Mouse (Mus musculus) G1E (cell line): ENCODE data around the gene Ppm1e. TPM values are rescaled to one million over a fixed set of nuclear protein-coding genes. Genes with fewer than 3 reads are reported as not detected.

Experiments used
- ATAC-seq: 2 replicates; pipeline ENCODE4 v1.8.0; 2016; ENCODE audit warnings: mild to moderate bottlenecking; ENCODE audit not compliant: insufficient number of reproducible peaks, poor library complexity, low FRiP score, severe bottlenecking; ENCODE audit errors: extremely low read depth
- DNase-seq: peaks from one replicate; pipeline ENCODE4 v3.0.0; 2012; ENCODE audit warnings: low spot score
- H3K27me3 ChIP-seq: 2 replicates; pipeline ENCODE4 v1.6.1; 2012; ENCODE audit warnings: mild to moderate bottlenecking, low read length, inconsistent platforms; ENCODE audit not compliant: insufficient read depth
- H3K36me3 ChIP-seq: replicated peaks from 2 replicates; pipeline ENCODE3; 2012; ENCODE audit warnings: mild to moderate bottlenecking, inconsistent platforms
- H3K4me1 ChIP-seq: 2 replicates; pipeline ENCODE4 v1.6.1; 2012; ENCODE audit warnings: low read depth, low read length, inconsistent platforms, mixed read lengths; ENCODE audit not compliant: insufficient read depth
- H3K4me3 ChIP-seq: 2 replicates; pipeline ENCODE4 v1.5.1; 2012; ENCODE audit warnings: low read depth, mild to moderate bottlenecking, inconsistent platforms, low read length, moderate library complexity, mixed read lengths
- H3K9me3 ChIP-seq: replicated peaks from 2 replicates; pipeline ENCODE4 v1.6.1; 2012; ENCODE audit warnings: inconsistent platforms
- CTCF ChIP-seq: IDR thresholded peaks from 2 replicates; pipeline ENCODE4 v1.5.1; 2012; ENCODE audit warnings: low read depth, low read length, inconsistent platforms, mixed read lengths
- GATA1 ChIP-seq: IDR thresholded peaks from 2 replicates; pipeline ENCODE4 v1.6.1; 2012; ENCODE audit warnings: borderline replicate concordance, low read length, inconsistent platforms, mixed read lengths
- GATA2 ChIP-seq: IDR thresholded peaks from 2 replicates; pipeline ENCODE4 v1.6.1; 2012; ENCODE audit warnings: low read depth, low read length, inconsistent platforms, borderline replicate concordance
- POLR2AphosphoS5 ChIP-seq: IDR thresholded peaks from 2 replicates; pipeline ENCODE4 v1.6.1; 2012; ENCODE audit warnings: low read depth, low read length, inconsistent platforms; ENCODE audit not compliant: insufficient replicate concordance
- TAL1 ChIP-seq: conservative IDR thresholded peaks from 2 replicates; pipeline ENCODE4 v1.6.1; 2012; ENCODE audit warnings: low read depth, low read length, inconsistent platforms, mixed read lengths
- polyA plus RNA-seq: library from polyadenylated mRNA; stranded (reverse); fragments of >175 nt; gene quantifications from 2 replicates; pipeline ENCODE4 v1.2.3, GENCODE M21; 2012
- total RNA-seq, 2 experiments: library from RNA; stranded (forward) in 1 of 2; stranded (reverse) in 1 of 2; fragments of 200-1000 nt in 1 of 2; fragments of >200 nt in 1 of 2; fragmentation: Nextera tagmentation in 1 of 2; gene quantifications; 2 replicates each; pipeline ENCODE4 v1.2.3; 2014 to 2017

Ppm1e gene
- total and polyA plus RNA-seq, 3 experiments, result 0.82 TPM; not detected in 2

- ATAC-seq, result no peak
- TF ChIP-seq CTCF (no peak), GATA1 (no peak), TAL1 (no peak), POLR2AphosphoS5 (no peak)
- no peak overlapping the region for H3K4me3 ChIP-seq
- no peak for DNase-seq
- H3K27me3 ChIP-seq, result no peaks in the 10 kb centered on the region
- no peaks in the 10 kb centered on the region for H3K4me1 ChIP-seq
- H3K9me3 ChIP-seq, result no peaks in the 10 kb centered on the region
- peaks cover 51% of the 10 kb centered on the region for H3K36me3 ChIP-seq
Measured at GRCm38 (mm10) chr11:87240833-87241215, 118.0 kb downstream of the Ppm1e start.

DNA sequence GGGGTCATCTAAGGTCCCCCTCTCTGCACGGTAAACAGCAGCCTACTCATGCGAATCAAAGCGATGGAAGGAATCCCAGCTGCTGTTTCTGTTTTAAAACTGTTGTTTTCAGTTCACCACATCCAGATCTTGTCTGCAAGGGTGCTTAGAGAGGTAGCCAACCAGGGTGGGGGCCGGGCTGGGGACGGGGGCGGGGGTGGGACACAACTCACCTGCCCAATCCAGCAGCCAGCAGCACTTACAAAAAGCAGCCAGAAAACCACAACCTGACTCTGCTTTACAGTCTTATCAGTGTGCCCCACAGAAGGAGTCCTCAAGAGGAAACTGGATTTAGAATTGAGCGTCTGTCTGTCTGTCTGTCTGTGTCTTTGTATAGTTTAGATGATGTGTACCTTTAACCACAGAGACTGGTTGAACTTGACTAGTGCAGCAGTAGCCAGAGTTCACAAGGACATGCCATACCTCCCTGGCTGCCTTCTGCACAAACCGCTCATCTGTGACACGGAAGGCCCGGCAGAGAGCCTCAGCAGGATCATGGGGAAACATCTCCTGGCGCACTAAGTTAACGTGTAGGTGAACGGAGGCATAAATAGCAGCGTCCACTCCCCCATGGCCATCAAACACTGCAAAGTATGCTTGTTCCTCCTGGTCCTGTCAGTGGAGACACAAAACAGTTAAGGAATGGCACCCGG lies 118.5 kb downstream of the Ppm1e start:
- H3K36me3 ChIP-seq, result peaks cover 54% of the 10 kb centered on the region
- DNase-seq, result no peak
- H3K4me3 ChIP-seq, result no peak overlapping the region
- no peaks in the 10 kb centered on the region for H3K4me1 ChIP-seq
- H3K9me3 ChIP-seq, result no peaks in the 10 kb centered on the region
- no peak for ATAC-seq
- H3K27me3 ChIP-seq, result no peaks in the 10 kb centered on the region
- TF ChIP-seq TAL1 (no peak), GATA1 (no peak), GATA2 (no peak), POLR2AphosphoS5 (no peak)

DNA sequence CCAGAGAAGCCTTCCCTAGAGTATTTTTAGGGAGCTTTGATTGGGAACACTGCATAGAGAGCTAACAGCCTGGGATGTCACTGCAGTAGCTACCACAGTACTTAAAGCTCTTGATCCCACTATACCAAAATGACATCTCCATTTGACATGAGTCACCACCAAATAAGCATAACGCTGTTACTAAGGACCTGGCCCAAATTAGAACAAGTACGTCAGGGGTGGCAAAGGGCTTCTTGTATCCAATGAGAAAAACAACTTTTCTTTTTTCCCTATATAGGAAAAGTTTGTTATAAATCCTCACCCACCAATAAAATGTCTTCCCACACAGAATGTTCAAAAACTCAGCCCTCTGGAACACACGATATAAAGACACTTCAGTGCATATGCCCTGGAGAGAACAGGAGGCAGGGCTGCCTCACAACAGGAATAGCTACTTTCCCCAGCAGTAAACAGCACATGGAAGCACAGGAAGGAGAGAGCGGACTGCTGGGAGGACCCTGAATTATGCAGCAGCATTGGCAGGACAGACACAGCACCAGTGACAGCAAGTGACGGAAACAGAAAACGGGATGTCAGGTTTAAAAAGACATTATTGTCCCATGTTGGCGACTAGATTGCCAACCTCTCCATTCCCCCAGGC lies 119.8 kb downstream of the Ppm1e start:
- TF ChIP-seq GATA2 (no peak), CTCF (no peak), GATA1 (no peak), TAL1 (no peak), POLR2AphosphoS5 (no peak)

GRCm38 (mm10) chr11:87235486-87235872 lies 123.3 kb downstream of the Ppm1e start:
- no peaks in the 10 kb centered on the region for H3K4me1 ChIP-seq
- H3K36me3 ChIP-seq, result peaks cover 77% of the 10 kb centered on the region
- ATAC-seq, result no peak
- H3K27me3 ChIP-seq, result no peaks in the 10 kb centered on the region
- H3K9me3 ChIP-seq, result no peaks in the 10 kb centered on the region
- no peak for TF ChIP-seq POLR2AphosphoS5
- no peak for TF ChIP-seq GATA1
- no peak for TF ChIP-seq TAL1
- TF ChIP-seq GATA2, result no peak
- TF ChIP-seq CTCF, result no peak
- DNase-seq, result no peak
- H3K4me3 ChIP-seq, result no peak overlapping the region

More for the DNA sequence above, 119.8 kb downstream of the Ppm1e start:
- Histone ChIP-seq H3K36me3 (peaks cover 60% of the 10 kb centered on the region), H3K4me1 (no peaks in the 10 kb centered on the region), H3K9me3 (no peaks in the 10 kb centered on the region), H3K27me3 (no peaks in the 10 kb centered on the region), H3K4me3 (no peak overlapping the region)
- ATAC-seq, result no peak
- DNase-seq, result no peak

- no peaks in the 10 kb centered on the region for H3K9me3 ChIP-seq
- no peak for ATAC-seq
- no peaks in the 10 kb centered on the region for H3K4me1 ChIP-seq
- H3K27me3 ChIP-seq, result no peaks in the 10 kb centered on the region
- TF ChIP-seq TAL1 (no peak), GATA1 (no peak), GATA2 (no peak), POLR2AphosphoS5 (no peak), CTCF (no peak)
- H3K4me3 ChIP-seq, result no peak overlapping the region
- DNase-seq, result no peak
- peaks cover 76% of the 10 kb centered on the region for H3K36me3 ChIP-seq
Measured at GRCm38 (mm10) chr11:87234743-87235485, 123.9 kb downstream of the Ppm1e start.

DNA sequence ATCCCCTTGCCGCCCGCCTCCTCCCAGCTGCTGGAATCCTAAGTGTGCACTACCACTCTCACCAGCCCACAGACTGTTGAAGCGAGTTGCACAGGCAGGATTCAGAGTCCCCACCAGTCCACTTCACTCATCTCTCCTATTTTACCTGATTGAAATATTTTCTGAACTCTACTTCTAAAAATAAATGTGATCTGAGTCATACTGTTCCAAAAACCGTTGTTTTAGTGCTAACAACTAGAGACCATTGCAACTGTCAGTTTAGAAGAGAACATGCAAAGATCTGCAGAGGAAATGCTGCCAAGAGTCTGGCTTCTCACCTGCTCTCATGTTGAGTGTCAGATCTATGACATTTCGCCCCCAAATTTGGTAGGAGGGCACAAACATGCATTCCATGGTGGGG lies 125.4 kb downstream of the Ppm1e start:
- H3K36me3 ChIP-seq, result peaks cover 71% of the 10 kb centered on the region
- no peaks in the 10 kb centered on the region for H3K27me3 ChIP-seq
- DNase-seq (no peak), ATAC-seq (no peak)
- H3K4me1 ChIP-seq, result no peaks in the 10 kb centered on the region
- no peak overlapping the region for H3K4me3 ChIP-seq
- no peaks in the 10 kb centered on the region for H3K9me3 ChIP-seq
- no peak for TF ChIP-seq POLR2AphosphoS5
- TF ChIP-seq GATA1, result no peak
- TF ChIP-seq CTCF, result no peak
- no peak for TF ChIP-seq TAL1
- no peak for TF ChIP-seq GATA2
